Mouse (Mus musculus) megakaryocyte, adult 5-6 weeks (primary cell): Measurements from ENCODE around the gene Gm10722. TPM values are rescaled to one million over a fixed set of nuclear protein-coding genes. Genes with fewer than 3 reads are reported as not detected.
"Not testable (repeated sequence)": the region's sequence is repeated elsewhere in the genome, so short reads cannot be mapped to it uniquely, and the experiment has no call there.

ENCODE experiments used
- ATAC-seq: 2 replicates; pipeline ENCODE4 v1.8.0; 2016; ENCODE audit warnings: mild to moderate bottlenecking, inconsistent platforms; ENCODE audit not compliant: poor library complexity, severe bottlenecking
- total RNA-seq, 2 experiments: library from RNA; stranded (forward) in 1 of 2; stranded (reverse) in 1 of 2; fragments of 153-499, 151-499 nt in 1 of 2; fragments of 221-1000, 200-1000 nt in 1 of 2; gene quantifications; 2 replicates each; pipeline versions ENCODE4 v1.2.3 to v1.2.4; 2015 to 2017

Gm10722 gene
- total RNA-seq (2015), result 0.36 TPM in 1 of 2 replicates, not detected in the other
- not detected in 2 replicates for total RNA-seq (2017)

- not testable (repeated sequence) for ATAC-seq
Observed at GRCm38 (mm10) chr9:3000445-3000972, at the start of gene Gm10722. Gene Gm10722 (plus strand): TSS chr9:3000922.

- not testable (repeated sequence) for ATAC-seq
Observed at GRCm38 (mm10) chr9:3001006-3001405, 284 bp downstream of the Gm10722 start.

DNA sequence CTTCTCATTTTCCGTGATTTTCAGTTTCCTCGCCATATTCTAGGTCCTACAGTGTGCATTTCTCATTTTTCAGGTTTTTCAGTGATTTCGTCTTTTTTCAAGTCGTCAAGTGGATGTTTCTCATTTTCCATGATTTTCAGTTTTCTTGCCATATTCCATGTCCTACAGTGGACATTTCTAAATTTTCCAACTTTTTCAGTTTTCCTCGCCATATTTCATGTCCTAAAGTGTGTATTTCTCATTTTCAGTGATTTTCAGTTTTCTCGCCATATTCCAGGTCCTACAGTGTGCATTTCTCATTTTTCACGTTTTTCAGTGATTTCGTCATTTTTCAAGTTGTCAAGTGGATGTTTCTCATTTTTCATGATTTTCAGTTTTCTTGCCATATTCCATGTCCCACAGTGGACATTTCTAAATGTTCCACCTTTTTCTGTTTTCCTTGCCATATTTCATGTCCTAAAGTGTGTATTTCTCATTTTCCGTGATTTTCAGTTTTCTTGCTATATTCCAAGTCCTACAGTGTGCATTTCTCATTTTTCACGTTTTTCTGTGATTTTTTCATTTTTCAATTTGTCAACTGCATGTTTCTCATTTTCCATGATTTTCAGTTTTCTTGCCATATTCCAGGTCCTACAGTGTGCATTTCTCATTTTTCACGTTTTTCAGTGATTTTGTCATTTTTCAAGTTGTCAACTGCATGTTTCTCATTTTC is 1.4 kb downstream of the Gm10722 start:
- peak; percentile 37 for ATAC-seq

- ATAC-seq, result not testable (repeated sequence)
Observed at GRCm38 (mm10) chr9:3002794-3003396, 2.2 kb downstream of the Gm10722 start, which contains the start of gene Gm11168. Gene Gm11168 (plus strand): TSS chr9:3003346.

DNA sequence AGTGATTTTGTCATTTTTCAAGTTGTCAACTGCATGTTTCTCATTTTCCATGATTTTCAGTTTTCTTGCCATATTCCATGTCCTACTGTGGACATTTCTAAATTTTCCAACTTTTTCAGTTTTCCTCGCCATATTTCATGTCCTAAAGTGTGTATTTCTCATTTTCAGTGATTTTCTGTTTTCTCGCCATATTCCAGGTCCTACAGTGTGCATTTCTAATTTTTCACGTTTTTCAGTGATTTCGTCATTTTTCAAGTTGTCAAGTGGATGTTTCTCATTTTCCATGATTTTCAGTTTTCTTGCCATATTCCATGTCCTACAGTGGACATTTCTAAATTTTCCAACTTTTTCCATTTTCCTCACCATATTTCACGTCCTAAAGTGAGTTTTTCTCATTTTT is 5.5 kb downstream of the Gm10722 start:
- peak; percentile 31; the same call in 1 of the 2 replicates for ATAC-seq

GRCm38 (mm10) chr9:3006636-3007035 is 5.9 kb downstream of the Gm10722 start:
- ATAC-seq, result not testable (repeated sequence)

DNA sequence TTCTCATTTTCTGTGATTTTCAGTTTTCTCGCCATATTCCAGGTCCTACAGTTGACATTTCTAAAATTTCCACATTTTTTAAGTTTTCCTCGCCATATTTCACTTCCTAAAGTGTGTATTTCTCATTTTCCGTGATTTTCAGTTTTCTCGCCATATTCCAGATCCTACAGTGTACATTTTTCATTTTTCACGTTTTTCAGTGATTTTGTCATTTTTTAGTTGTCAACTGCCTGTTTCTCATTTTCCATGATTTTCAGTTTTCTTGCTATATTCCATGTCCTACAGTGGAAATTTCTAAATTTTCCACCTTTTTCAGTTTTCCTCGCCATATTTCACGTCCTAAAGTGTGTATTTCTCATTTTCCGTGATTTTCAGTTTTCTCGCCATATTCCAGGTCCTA is 6.5 kb downstream of the Gm10722 start:
- peak; percentile 17; the same call in 1 of the 2 replicates for ATAC-seq

- peak; percentile 25 for ATAC-seq
Observed at GRCm38 (mm10) chr9:3009331-3009730, 8.6 kb downstream of the Gm10722 start.

GRCm38 (mm10) chr9:3012054-3012621 is 11.4 kb downstream of the Gm10722 start:
- peak; percentile 44 for ATAC-seq

GRCm38 (mm10) chr9:3012733-3013279 is 12.1 kb downstream of the Gm10722 start, which contains the start of gene Gm10721:
Gene Gm10721 (plus strand): TSS chr9:3013140.
- ATAC-seq, result peak; percentile 34

DNA sequence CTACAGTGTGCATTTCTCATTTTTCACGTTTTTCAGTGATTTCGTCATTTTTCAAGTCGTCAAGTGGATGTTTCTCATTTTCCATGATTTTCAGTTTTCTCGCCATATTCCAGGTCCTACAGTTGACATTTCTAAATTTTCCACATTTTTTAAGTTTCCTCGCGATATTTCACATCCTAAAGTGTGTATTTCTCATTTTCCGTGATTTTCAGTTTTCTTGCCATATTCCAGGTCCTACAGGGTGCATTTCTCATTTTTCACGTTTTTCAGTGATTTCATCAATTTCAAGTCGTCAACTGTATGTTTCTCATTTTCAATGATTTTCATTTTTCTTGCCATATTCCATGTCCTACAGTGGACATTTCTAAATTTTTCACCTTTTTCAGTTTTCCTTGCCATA is 14.6 kb downstream of the Gm10722 start, which contains the start of gene Gm10720:
Gene Gm10720, plus strand, starts transcription at position 301 of the 400 bp plus-strand sequence.
- ATAC-seq, result not testable (repeated sequence)

DNA sequence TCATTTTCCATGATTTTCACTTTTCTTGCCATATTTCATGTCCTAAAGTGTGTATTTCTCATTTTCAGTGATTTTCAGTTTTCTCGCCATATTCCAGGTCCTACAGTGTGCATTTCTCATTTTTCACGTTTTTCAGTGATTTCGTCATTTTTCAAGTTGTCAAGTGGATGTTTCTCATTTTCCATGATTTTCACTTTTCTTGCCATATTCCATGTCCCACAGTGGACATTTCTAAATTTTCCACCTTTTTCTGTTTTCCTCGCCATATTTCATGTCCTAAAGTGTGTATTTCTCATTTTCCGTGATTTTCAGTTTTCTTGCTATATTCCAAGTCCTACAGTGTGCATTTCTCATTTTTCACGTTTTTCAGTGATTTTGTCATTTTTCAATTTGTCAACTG is 15.2 kb downstream of the Gm10722 start:
- ATAC-seq, result not testable (repeated sequence)

DNA sequence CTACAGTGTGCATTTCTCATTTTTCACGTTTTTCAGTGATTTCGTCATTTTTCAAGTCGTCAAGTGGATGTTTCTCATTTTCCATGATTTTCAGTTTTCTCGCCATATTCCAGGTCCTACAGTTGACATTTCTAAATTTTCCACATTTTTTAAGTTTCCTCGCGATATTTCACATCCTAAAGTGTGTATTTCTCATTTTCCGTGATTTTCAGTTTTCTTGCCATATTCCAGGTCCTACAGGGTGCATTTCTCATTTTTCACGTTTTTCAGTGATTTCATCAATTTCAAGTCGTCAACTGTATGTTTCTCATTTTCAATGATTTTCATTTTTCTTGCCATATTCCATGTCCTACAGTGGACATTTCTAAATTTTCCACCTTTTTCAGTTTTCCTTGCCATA is 16.4 kb downstream of the Gm10722 start, which contains the start of gene Gm10719:
Gene Gm10719, plus strand, starts transcription at position 301 of the 400 bp plus-strand sequence.
- ATAC-seq, result not testable (repeated sequence)

DNA sequence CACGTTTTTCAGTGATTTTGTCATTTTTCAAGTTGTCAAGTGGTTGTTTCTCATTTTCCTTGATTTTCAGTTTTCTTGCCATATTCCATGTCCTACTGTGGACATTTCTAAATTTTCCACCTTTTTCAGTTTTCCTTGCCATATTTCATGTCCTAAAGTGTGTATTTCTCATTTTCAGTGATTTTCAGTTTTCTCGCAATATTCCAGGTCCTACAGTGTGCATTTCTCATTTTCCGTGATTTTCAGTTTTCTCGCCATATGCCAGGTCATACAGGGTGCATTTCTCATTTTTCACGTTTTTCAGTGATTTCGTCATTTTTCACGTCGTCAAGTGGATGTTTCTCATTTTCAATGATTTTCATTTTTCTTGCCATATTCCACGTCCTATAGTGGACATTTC is 18.2 kb downstream of the Gm10722 start:
- ATAC-seq, result not testable (repeated sequence)

- peak; percentile 31 for ATAC-seq
Observed at GRCm38 (mm10) chr9:3019835-3020727, 19.4 kb downstream of the Gm10722 start.

- not testable (repeated sequence) for ATAC-seq
Observed at GRCm38 (mm10) chr9:3022316-3023008, 21.7 kb downstream of the Gm10722 start.

GRCm38 (mm10) chr9:3023312-3023984 is 22.7 kb downstream of the Gm10722 start, which contains the start of gene Gm10718:
Gene Gm10718 (plus strand): TSS chr9:3023547.
- not testable (repeated sequence) for ATAC-seq

DNA sequence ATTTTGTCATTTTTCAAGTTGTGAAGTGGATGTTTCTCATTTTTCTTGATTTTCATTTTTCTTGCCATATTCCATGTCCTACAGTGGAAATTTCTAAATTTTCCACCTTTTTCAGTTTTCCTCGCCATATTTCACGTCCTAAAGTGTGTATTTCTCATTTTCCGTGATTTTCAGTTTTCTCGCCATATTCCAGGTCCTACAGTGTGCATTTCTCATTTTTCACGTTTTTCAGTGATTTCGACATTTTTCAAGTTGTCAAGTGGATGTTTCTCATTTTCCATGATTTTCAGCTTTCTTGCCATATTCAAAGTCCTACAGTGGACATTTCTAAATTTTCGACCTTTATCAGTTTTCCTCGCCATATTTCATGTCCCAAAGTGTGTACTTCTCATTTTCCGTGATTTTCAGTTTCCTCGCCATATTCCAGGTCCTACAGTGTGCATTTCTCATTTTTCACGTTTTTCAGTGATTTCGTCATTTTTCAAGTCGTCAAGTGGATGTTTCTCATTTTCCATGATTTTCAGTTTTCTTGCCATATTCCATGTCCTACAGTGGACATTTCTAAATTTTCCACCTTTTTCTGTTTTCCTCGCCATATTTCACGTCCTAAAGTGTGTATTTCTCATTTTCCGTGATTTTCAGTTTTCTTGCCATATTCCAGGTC is 23.4 kb downstream of the Gm10722 start:
- ATAC-seq, result not testable (repeated sequence)
